Mouse (Mus musculus) right cerebral cortex, postnatal 25 days (tissue): ENCODE measurements at regions not wholly inside any gene's neighbourhood (a gene's known extent, or its start where the extent isn't known, plus 50 kb on each side); places are given as distances from the start of the nearest gene placed in this dataset.

Experiments
- DNase-seq: peaks from one replicate; pipeline ENCODE4 v3.0.0; 2022

DNA sequence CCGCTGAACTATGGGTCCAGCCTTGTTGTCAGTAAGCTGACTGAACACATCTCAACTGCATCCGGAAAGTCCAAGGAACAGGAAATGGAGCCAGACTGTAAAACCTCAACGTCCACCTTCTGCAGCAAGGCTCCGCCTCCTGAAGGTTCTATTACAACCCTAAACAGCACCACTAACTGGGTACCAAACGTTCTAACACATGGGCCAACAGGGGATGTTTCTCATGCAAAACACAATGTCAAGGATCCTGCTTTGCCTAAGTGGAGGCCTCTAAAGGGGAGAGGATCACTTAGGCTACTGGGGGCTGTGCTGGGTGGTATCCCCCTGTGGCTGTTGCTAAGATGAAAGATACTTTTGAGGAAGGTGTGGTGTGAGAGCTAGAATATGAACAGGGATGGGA, 51.0 kb upstream of the Stt3b start:
- no peak for DNase-seq

DNA sequence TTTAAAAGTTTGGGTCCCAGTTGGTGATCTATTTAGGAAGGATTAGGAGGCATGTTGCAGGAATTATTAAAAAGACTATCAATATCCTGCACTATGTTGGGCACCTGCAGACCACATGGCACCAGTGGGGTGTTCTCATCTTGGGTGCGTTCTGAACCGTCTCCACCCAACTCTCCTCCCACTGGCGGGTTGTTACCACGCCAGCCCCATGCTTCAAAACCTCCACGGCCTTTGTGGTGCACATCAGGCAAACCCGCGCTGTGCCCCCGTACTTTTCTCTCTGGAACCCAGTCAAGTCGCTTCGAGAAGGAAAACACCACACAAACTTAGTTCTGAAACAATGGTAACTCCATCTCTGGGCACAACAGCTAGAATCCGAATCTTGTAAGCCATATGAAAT, 51.7 kb upstream of the Stt3b start:
- DNase-seq: no peak

DNA sequence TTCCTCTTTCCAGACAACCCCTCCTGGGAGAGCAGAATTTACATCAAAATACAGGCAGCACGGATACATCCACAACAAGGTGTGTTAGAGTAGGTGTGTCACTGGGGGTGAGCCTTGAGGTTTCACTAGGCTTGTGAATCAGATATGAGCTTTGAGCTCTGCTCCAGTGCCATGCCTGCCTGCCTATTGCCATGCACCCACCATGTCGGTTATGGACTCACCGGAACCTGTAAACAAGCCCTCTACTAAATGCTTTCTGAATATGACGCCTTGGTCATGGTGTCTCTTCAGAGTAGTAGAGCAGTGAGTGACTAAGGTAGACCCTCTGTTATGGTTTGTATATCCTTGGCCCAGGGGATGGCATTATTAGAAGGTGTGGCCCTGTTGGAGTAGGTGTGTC, 52.3 kb upstream of the Stt3b start:
- DNase-seq: no peak

DNA sequence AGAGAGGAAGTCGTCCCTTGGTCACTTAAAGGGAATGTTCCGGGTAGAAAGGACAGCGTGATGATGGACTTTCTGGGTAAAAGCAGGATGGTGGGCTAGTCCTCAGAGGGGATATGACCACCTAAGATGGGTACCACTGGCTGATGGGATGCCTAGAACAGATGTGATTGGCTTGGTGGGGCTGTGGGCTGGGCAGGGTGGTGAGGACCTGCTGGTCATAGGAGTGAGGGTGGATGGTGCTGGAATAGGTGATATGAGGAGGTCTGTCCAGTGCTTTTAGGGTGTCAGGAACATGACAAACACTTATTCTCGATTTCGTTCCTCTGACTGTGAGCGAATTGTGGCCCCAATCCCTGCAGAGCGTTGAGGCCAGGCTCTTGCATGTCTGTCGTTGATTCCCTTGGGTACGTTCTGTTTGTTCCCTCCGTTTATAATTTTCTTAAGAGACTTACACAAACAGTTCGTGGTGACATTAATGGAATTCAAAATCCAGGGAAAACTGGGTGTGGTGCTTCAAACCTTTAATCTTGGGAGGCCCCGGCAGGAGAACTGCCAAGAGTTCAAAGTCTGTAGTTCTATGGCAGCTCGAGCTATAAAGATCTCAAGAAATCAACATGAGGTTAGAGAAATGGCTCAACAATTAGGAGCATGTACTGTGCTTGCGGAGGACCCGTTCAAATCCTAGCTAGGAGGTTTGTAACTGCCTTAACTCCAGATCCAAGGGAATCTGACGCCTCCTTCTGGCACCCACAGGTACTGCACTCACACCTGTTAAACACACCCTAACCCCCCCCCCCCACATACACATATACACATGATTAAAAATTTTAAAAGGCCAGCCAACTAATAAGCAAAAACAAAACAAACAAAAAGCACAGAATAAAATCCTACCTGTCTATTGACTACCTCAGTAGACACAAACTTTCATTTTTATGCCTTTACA, 55.0 kb upstream of the Stt3b start:
- no peak for DNase-seq

DNA sequence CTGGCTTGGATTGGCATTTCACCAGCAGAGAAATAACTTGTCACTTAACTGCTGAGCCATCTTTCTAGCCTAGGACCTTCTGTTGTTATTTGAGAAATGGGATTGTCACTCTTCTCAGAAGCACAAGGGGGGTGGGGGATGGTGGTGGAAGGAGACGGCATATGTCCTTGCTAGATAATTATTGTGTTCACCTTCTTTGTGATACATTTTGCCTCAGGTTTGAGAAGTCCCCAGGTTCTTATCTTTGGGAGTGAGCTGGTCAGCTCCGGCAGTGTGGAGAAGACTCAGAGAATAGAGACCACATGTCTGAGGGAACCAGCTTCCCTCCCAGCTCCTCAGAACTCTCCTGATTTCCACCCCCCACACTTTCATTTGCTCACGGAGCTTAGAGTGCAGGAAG, 57.6 kb upstream of the Stt3b start:
- no peak for DNase-seq

DNA sequence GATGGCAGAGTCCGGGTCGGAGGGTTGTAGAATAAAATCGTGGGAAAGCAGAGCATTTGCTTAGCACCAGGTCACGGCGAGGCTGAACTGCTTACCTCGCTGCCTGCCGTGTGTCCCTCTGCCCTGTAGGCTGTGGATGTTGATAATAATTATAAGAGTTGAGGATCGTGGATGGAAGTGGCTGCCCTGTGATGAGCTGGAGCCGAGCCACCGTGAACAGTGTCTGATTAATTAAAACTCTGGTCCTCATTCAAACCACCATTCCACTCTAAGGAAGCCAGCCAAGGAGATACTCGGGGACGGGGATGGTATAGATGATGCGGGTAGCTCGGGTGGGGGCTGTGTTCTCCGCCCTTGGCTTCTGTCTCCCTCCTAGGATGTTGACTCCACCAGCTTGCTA, 70.1 kb upstream of the Stt3b start:
- no peak for DNase-seq

DNA sequence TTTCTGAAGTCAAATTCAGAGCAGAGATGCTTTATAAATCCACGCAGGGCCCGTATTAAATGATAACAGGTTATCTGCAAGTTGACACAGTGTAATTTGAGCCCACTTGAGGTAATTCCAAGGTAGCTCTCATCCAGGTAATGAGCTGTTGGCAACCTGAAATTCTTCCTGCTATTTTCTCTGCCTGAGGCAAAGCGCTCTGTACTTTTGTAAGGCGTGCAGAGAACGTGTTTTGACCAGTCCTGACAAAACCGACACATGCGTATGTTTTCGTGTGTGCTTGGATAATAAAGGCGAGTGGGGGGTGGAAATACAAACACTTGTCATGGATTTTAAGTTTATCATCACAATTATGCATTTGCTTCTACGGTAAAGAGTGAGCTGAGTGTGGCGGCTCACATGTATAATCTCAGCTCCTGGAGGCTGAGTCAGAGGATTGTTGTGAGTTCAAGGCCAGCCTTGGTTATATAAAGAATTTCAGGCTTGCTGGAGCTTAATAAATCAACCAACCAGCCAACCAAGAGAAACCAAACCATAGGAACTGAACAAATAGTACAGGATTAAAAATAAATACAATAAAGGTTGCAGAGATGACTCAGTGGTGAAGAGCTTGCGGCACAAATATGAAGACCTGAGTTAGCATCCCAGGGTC, 72.7 kb upstream of the Stt3b start:
- DNase-seq: no peak

DNA sequence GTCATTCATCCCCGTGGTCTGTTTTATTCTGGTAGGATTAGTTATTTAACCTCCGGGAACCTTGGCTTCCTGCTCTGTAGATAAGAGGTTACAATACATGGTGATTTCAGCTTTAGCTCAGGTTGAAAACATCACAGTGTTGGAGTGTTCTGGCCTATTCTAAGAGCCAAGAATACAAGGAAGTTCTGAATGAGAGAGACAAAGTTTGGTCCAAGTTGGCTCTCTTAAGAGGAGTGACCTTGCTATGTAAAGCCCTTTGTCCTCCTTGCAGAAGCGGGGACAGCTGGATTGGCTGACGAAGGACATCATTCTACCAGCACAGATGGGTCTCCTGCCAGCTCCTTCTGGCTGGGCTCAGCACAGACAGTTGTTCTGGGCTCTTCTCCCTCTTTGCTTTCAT, 73.7 kb upstream of the Stt3b start:
- DNase-seq: no peak

DNA sequence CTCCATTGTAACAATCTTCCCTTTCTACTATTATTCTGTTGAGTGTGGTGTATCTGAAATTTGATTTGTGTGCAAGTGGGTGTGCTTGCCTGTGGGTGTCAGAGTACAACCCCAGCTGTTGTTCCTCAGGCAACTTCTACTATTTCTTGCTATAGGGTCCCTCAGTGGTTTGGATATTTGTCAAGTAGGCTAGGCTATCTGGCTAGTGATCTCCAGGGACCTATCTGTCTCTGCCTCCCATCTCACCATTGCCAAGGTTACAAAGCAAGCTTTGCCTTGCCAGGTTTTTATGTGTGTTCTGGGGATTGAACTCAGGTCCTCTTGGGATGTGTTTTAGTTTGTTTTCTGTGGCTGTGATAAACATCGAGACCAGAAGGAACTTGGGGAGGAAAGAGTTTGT, 74.1 kb upstream of the Stt3b start:
- DNase-seq: no peak

DNA sequence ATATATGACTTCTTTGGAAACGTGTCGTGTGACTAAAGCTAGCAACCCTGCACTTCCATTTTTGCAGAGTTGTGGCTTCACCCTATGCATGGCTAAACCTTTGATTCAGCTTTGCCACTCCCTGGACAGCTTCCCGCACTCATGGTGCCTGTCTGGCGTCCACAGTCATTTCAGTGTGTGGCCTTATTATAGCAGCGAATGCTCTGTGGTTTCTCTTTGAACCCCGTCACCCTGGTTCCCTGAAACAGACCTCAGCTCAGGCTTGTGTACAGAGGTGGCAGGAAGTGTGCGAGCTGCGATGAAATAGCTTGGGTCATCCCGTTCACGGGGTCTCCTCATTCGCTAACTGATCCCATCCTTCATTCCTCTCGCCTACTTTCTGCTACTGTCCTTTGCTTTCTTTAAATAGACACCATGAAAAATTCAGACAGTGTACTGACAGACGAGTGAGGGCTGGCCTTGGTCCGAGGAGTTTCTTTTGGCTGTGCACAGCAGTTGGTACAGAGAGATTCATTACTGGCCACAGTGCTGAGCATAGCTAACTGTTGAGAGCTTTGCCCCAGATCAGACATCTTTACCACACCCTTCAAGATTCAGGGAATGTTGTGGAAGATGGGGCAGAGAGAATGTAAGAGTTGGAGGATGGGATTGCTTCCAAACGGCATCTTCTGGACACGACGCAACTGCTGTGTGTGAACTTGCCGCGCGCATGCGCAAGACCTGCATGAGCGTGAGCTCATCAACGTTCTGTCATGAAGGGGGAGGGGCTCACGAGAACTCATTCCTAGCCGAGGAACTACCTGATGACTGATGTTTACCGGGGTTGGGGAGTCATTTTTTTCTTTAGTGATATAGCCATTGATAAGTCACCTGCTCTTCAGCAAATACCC, 77.5 kb upstream of the Stt3b start:
- no peak for DNase-seq

DNA sequence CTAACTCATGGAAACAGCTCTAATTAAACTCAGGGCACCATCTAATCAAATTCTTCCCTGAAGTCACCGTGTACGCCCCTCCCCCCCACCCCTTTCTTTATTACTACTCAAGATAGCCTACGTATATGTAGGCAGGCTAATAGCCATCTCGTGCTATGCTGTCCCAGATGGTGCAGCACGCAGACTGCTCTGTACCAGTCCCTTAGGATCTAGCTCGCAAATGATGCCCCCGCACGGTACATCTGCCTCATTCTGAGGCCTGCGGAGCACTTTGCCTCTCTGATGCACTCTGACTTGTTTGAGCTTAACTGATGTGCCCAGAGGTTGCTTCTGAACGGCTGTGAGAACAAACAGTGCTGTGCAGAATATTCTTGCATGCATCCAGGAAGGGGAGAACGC, 78.1 kb upstream of the Stt3b start:
- no peak for DNase-seq

DNA sequence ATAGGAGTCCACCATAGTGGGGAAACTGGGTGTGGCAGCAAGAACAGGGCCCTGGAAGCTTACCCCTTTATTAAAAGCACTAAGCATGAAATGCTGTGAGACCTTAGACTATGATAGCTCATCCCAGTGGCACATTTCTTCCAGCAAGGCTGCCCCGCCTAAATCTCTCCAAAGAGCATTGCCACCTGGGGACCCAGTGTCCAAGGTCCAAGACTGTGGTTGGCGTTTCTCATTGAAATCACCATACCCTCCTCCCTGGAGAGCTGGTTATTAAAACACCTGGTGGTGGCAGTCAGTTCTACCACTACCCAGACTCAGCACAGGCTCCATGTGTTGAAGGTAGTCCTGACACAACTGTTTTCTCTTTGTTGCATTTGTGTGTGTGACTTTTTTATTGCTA, 78.9 kb upstream of the Stt3b start:
- DNase-seq: no peak

DNA sequence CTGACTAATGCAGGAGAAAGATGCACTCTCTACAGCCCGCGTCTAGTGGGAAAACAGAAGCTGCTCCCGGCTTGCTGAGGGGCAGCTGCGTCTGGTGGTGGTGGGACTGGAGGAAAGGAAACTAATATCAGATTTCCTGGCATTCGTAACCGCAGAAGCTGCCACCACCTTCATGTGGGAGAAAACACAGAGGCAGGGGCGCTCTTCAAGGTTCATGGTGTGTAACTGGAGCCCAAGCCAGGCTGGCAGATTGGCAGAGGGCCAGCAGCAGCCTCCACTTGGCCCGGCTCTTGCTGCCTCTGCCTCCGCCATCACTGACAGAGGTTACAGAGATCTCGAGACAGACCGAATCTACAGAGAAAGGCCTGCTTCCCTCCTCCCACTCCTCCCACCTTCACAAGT, 80.7 kb upstream of the Stt3b start:
- DNase-seq: no peak

DNA sequence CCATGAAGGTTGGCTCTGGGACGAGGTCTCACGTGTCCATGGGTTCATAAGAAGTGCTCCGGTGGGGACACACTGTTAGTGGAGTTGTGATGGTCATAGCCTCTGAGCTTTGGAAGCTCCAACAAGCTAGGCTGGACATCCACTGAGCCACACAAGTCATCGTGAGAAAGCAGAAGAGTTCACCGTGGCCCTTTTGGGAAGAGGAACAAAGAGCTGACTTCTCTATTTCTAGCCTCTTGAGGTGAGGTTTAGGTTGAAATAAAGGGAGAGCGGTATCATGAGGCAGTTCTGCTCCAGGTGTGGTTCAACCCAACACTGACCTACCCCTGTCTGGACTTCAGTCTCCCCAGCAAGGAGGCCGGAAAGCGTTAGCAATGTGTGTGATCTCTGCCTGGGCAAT, 85.3 kb upstream of the Stt3b start:
- DNase-seq: no peak

DNA sequence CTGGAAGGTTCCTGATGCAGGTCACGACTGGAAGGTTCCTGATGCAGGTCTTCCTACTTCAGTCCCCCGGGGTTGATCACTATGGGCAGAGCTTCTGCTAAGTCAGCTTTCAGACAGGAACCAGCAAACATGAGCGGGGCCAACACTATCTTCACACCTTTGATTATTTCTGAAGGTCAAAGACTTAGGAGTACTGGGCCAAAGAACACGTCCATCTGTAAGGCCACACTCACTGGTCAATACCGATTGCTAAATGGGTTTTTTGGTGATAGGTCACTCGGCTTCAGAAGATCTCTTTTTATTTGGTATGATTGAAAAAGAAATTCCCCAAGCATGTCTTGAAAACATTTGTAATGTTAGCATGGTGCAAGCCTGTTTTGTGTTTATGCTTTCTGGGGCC, 90.2 kb upstream of the Stt3b start:
- DNase-seq: no peak

DNA sequence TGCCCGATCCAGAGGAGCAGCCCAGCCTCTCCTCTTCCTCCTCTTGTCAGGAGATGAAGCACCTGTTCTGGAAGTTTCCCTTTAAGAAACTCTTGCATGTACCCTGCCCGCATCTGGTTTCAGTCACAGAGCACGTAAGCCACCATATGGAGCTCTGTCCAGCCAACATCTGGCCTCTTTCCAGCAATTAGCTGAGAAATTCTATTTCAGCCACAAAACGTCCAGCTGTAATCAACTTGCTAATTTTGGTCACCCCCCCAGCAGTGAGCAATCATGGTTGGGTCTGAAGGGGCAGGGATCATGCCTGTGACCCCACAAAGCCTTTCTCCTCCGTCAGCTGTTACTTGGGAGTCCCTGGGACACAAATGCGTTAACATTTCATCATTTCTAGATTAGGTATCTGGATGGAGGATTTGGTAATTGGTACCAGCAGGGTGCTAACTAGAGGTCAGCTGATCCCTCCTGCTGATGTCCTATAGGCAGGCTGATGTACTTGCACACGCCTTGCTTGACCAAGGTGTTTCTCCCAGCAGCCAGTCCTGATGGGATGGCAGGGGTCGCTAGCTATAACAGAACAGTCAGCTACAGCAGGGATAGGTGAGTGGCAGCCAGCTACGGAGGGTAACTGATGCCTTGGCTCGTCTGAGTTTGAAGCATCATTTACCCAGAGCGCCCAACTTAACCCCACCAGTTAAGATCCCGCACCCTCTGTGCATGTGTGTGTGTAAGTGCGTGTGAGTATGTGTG, 91.4 kb upstream of the Stt3b start:
- no peak for DNase-seq

DNA sequence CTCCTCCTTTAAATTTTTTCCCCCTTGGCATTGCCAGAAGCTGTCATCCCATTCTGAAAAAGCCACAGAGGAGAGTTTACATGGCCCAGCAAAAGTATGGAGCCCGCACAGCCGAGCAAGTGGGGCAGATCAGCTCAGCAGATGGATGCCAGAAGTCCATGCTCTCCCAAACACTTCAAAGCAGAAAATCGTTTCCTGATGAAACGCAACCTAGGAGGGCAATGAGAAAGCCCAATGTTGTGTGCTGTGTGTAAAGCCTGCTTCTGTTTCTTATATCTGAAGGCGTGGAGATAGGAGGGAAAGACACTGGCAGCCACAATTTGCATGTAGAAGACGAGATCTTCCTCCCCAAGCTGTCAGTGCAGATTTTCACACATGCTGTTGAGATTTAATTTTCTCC, 92.4 kb upstream of the Stt3b start:
- DNase-seq: no peak

DNA sequence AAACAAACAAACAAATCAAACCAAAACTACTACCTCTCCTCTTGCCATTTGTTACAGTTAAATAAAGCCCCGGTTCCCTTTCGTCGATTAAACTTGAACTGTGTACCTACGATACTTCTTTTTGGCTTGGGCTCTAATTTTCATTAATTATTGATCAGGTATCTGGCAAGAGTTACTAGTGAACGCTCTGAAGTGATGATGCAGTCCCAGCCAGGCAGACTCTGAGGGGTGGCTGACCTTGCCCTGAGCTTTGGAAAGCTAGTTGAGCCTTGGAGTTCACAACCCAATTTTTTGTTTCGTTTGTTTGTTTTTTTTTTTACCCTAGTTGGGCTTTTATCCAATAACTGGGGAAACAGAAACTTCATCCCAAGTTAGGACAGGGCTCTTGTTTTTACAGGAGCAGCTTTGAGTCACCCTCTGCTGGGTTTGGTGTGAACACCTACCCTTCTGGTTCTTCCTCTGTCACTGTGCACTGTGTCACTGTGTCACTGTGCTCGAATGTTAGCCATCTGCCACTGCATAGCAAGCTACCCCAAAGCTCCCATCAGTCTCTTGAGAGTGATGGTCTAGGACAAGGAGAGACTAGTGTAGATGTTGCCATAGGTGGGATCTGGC, 93.2 kb upstream of the Stt3b start:
- DNase-seq: no peak

DNA sequence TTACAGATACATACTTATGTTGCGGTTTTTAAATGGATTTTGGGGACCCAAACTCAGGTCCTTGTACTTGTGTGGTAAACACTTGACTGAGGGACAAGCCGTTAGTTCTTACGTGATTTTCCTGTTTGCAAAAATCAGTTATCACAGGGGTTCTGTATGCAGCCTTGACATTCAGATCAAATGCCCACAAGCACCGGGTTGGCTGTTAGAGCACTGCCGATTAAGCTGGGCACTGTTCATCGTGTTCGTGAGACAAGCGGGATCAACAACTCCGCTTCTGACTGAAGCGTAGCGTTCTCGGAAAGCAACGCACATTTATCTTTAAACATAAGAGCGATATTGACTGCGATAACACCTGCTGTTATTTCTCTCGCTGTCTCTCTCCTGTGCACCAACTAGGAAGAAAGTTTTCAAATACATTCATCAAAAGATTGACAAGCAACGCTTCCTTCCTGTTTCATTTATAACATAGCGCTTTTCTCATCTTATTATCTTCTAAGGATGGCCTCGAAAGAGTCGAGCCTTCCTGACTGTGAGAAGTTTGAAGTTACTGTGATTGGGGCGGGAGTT, 97.8 kb upstream of the Stt3b start:
- no peak for DNase-seq

DNA sequence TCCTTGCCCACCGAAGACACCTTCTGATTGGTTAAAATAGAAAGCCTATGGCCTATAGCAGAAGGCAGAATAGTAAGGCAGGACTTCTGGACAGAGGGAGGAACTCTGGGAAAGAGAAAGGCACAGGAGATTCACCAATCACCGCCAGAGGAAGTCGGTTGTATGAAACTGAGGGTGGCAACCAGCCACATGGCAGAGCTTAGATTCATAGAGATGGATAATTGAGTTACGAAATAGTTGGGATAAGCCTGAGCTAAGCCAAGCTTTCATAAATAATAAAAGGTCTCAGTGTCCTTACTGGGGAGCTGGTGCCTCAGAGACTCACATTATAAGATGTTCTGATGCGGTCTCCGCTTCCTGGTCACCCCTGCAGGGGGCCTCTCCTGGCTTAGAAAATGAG, 98.7 kb upstream of the Stt3b start:
- DNase-seq: no peak

DNA sequence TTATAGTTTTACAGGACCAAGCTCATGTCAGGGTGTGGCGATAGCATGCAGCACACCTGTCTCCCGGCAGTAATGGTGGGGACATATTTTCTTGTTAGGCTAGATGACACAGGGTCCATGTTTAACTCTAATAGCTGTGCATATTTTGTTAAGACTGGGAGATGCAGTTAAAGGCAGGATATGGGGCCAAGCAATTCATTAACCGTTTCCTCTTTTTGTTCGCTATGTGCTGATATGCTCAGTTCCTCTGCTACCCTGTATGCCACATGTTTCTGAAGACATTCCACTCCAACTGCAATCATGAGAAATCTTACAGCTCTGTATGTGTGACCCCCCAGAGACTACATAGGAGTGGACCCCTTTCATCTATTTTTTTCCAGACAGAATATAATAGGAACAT, 104.0 kb upstream of the Stt3b start:
- DNase-seq: no peak

DNA sequence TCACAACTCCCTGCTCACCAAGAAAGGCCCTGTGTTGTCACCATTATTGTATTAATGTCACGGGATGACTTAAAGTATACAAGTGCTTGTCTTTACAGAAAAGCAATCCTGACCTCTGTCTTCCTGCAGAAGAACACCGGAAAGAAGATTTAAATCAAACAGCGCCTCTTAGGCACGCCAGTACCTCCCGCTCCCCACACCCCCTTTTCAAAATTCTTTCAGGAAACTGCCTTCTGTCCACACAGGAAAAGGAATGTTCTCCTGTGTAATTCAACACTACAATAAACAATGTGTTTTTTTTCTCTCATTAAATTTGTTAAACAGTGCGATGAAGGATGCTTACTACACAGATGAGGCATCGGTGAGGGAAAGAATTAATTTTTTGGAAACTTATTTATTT, 112.6 kb upstream of the Stt3b start:
- DNase-seq: no peak
